Mouse (Mus musculus) neural tube, embryonic 13.5 days (tissue): ENCODE results near the gene Emsy. TPM values are rescaled to one million over a fixed set of nuclear protein-coding genes. Genes with fewer than 3 reads are reported as not detected.

ENCODE experiments used
- ATAC-seq: fragments of 200-750 bp; cut with Nextera tagmentation; 2 replicates; pipeline ENCODE4 v1.8.0; 2017; ENCODE audit warnings: low read depth, mild to moderate bottlenecking, moderate TSS enrichment, moderate library complexity
- H3K27ac ChIP-seq: fragments of 300-500 bp; sonication (generic); replicated peaks from 2 replicates; pipeline ENCODE4 v1.5.1; 2015; ENCODE audit warnings: moderate library complexity, mild to moderate bottlenecking, inconsistent platforms
- H3K27me3 ChIP-seq: fragments of 300-500 bp; sonication (generic); 2 replicates; pipeline ENCODE4 v1.6.1; 2015; ENCODE audit warnings: mild to moderate bottlenecking, inconsistent platforms
- H3K36me3 ChIP-seq: fragments of 300-500 bp; sonication (generic); 2 replicates; pipeline ENCODE4 v1.6.1; 2015; ENCODE audit warnings: mild to moderate bottlenecking, inconsistent platforms
- H3K4me1 ChIP-seq: fragments of 300-500 bp; sonication (generic); replicated peaks from 2 replicates; pipeline ENCODE4 v1.6.1; 2015; ENCODE audit warnings: inconsistent platforms
- H3K4me2 ChIP-seq: fragments of 300-500 bp; sonication (generic); 2 replicates; pipeline ENCODE4 v1.6.1; 2015; ENCODE audit warnings: inconsistent platforms, mild to moderate bottlenecking, moderate library complexity
- H3K4me3 ChIP-seq: fragments of 300-500 bp; sonication (generic); 2 replicates; pipeline ENCODE4 v1.5.1; 2015; ENCODE audit warnings: mild to moderate bottlenecking, inconsistent platforms
- H3K9ac ChIP-seq: fragments of 300-500 bp; sonication (generic); 2 replicates; pipeline ENCODE4 v1.6.1; 2015; ENCODE audit warnings: moderate library complexity, mild to moderate bottlenecking, inconsistent platforms
- H3K9me3 ChIP-seq: fragments of 300-500 bp; sonication (generic); 2 replicates; pipeline ENCODE4 v1.6.1; 2016; ENCODE audit warnings: inconsistent platforms
- WGBS: fragments of 180-500 bp; shearing (Covaris S2); methylation state at CpG from one replicate; pipeline ENCODE4 v1.1.7; 2015; 5-methylcytosine and 5-hydroxymethylcytosine counted together
- polyA plus RNA-seq: library from polyadenylated mRNA; unstranded; fragments of >200 nt; fragmentation: Nextera tagmentation; extraction: Ambion mirVana; gene quantifications from 2 replicates; pipeline ENCODE4 v1.2.1, GENCODE M21; 2015

The Emsy gene
- polyA plus RNA-seq, 1 experiment from 2014 or later = 35.1 TPM

GRCm38 (mm10) chr7:98665166-98665565 is 8.6 kb upstream of the Emsy start:
- Histone ChIP-seq H3K4me2 (no peak overlapping the region), H3K36me3 (no peaks in the 10 kb centered on the region), H3K9me3 (no peaks in the 10 kb centered on the region), H3K27me3 (no peaks in the 10 kb centered on the region), H3K27ac (no peak overlapping the region), H3K9ac (no peak overlapping the region), H3K4me1 (no peaks in the 10 kb centered on the region), H3K4me3 (no peak overlapping the region)
- WGBS = 65% methylated on average over 5 of the region's 5 CpGs
- ATAC-seq = no peak

- Histone ChIP-seq H3K4me3 (peak overlapping the region; percentile 93), H3K27me3 (no peaks in the 10 kb centered on the region), H3K4me1 (peaks cover 44% of the 10 kb centered on the region), H3K36me3 (peaks cover 21% of the 10 kb centered on the region), H3K9me3 (no peaks in the 10 kb centered on the region), H3K9ac (peak overlapping the region; percentile 89), H3K4me2 (peak overlapping the region; percentile 79), H3K27ac (peak overlapping the region; percentile 96)
- WGBS = under 1% methylated on average over 72 of the region's 74 CpGs
- ATAC-seq = peak; percentile 82
Observed at GRCm38 (mm10) chr7:98655681-98656530, 677 bp downstream of the Emsy start.

- H3K4me1 ChIP-seq = peaks cover 26% of the 10 kb centered on the region
- H3K27me3 ChIP-seq = no peaks in the 10 kb centered on the region
- H3K9ac ChIP-seq = no peak overlapping the region
- H3K36me3 ChIP-seq = peaks cover 42% of the 10 kb centered on the region
- H3K9me3 ChIP-seq = no peaks in the 10 kb centered on the region
- 91% methylated on average over 2 of the region's 2 CpGs for WGBS
- ATAC-seq = no peak
- H3K27ac ChIP-seq = no peak overlapping the region
- no peak overlapping the region for H3K4me3 ChIP-seq
- H3K4me2 ChIP-seq = no peak overlapping the region
Observed at GRCm38 (mm10) chr7:98651651-98652050, 4.9 kb downstream of the Emsy start.

GRCm38 (mm10) chr7:98644238-98644637 is 12.3 kb downstream of the Emsy start:
- peaks cover 50% of the 10 kb centered on the region for H3K36me3 ChIP-seq
- H3K9ac ChIP-seq = no peak overlapping the region
- no peaks in the 10 kb centered on the region for H3K27me3 ChIP-seq
- no peak for ATAC-seq
- H3K4me3 ChIP-seq = no peak overlapping the region
- H3K4me1 ChIP-seq = no peaks in the 10 kb centered on the region
- H3K9me3 ChIP-seq = no peaks in the 10 kb centered on the region
- 22% methylated on average over 1 of the region's 1 CpGs for WGBS
- no peak overlapping the region for H3K27ac ChIP-seq
- H3K4me2 ChIP-seq = no peak overlapping the region

GRCm38 (mm10) chr7:98636607-98637006 is 20.0 kb downstream of the Emsy start:
- no peaks in the 10 kb centered on the region for H3K27me3 ChIP-seq
- H3K36me3 ChIP-seq = peaks cover 56% of the 10 kb centered on the region
- H3K4me3 ChIP-seq = no peak overlapping the region
- no peaks in the 10 kb centered on the region for H3K4me1 ChIP-seq
- H3K9ac ChIP-seq = no peak overlapping the region
- H3K27ac ChIP-seq = no peak overlapping the region
- H3K4me2 ChIP-seq = no peak overlapping the region
- no peak for ATAC-seq
- H3K9me3 ChIP-seq = no peaks in the 10 kb centered on the region
- 93% methylated on average over 2 of the region's 2 CpGs for WGBS

- 78% methylated on average over 3 of the region's 3 CpGs for WGBS
- H3K9ac ChIP-seq = no peak overlapping the region
- no peak overlapping the region for H3K4me3 ChIP-seq
- no peak for ATAC-seq
- no peak overlapping the region for H3K4me2 ChIP-seq
- no peak overlapping the region for H3K27ac ChIP-seq
- H3K27me3 ChIP-seq = no peaks in the 10 kb centered on the region
- H3K9me3 ChIP-seq = no peaks in the 10 kb centered on the region
- no peaks in the 10 kb centered on the region for H3K4me1 ChIP-seq
- peaks cover 45% of the 10 kb centered on the region for H3K36me3 ChIP-seq
Observed at GRCm38 (mm10) chr7:98633032-98633431, 23.6 kb downstream of the Emsy start.

- peaks cover 36% of the 10 kb centered on the region for H3K36me3 ChIP-seq
- no peaks in the 10 kb centered on the region for H3K27me3 ChIP-seq
- ATAC-seq = no peak
- H3K4me1 ChIP-seq = no peaks in the 10 kb centered on the region
- H3K27ac ChIP-seq = no peak overlapping the region
- H3K9me3 ChIP-seq = no peaks in the 10 kb centered on the region
- H3K4me3 ChIP-seq = no peak overlapping the region
- no peak overlapping the region for H3K9ac ChIP-seq
- WGBS = 94% methylated on average over 7 of the region's 7 CpGs
- no peak overlapping the region for H3K4me2 ChIP-seq
Observed at GRCm38 (mm10) chr7:98629947-98630346, 26.6 kb downstream of the Emsy start.

GRCm38 (mm10) chr7:98617739-98618138 is 38.8 kb downstream of the Emsy start:
- Histone ChIP-seq H3K27me3 (no peaks in the 10 kb centered on the region), H3K4me2 (no peak overlapping the region), H3K4me1 (no peaks in the 10 kb centered on the region), H3K9me3 (no peaks in the 10 kb centered on the region), H3K4me3 (no peak overlapping the region), H3K9ac (no peak overlapping the region), H3K36me3 (peaks cover 47% of the 10 kb centered on the region), H3K27ac (no peak overlapping the region)
- ATAC-seq = no peak
- WGBS = 93% methylated on average over 2 of the region's 2 CpGs

GRCm38 (mm10) chr7:98612936-98613335 is 43.6 kb downstream of the Emsy start:
- 56% methylated on average over 1 of the region's 1 CpGs for WGBS
- Histone ChIP-seq H3K36me3 (peaks cover 43% of the 10 kb centered on the region), H3K9ac (no peak overlapping the region), H3K27me3 (no peaks in the 10 kb centered on the region), H3K4me1 (no peaks in the 10 kb centered on the region), H3K27ac (no peak overlapping the region), H3K4me3 (no peak overlapping the region), H3K4me2 (no peak overlapping the region), H3K9me3 (no peaks in the 10 kb centered on the region)
- no peak for ATAC-seq

GRCm38 (mm10) chr7:98608520-98608919 is 48.1 kb downstream of the Emsy start:
- Histone ChIP-seq H3K36me3 (peaks cover 20% of the 10 kb centered on the region), H3K9me3 (no peaks in the 10 kb centered on the region), H3K4me1 (no peaks in the 10 kb centered on the region), H3K4me3 (no peak overlapping the region), H3K9ac (no peak overlapping the region), H3K4me2 (no peak overlapping the region), H3K27ac (no peak overlapping the region), H3K27me3 (no peaks in the 10 kb centered on the region)
- ATAC-seq = no peak

GRCm38 (mm10) chr7:98607158-98607557 is 49.4 kb downstream of the Emsy start:
- 90% methylated on average over 4 of the region's 4 CpGs for WGBS
- no peak for ATAC-seq
- H3K9ac ChIP-seq = no peak overlapping the region
- H3K9me3 ChIP-seq = no peaks in the 10 kb centered on the region
- no peak overlapping the region for H3K4me2 ChIP-seq
- H3K27me3 ChIP-seq = no peaks in the 10 kb centered on the region
- H3K4me1 ChIP-seq = no peaks in the 10 kb centered on the region
- peaks cover 20% of the 10 kb centered on the region for H3K36me3 ChIP-seq
- H3K27ac ChIP-seq = no peak overlapping the region
- no peak overlapping the region for H3K4me3 ChIP-seq

- ATAC-seq = no peak
- no peaks in the 10 kb centered on the region for H3K9me3 ChIP-seq
- no peak overlapping the region for H3K4me3 ChIP-seq
- H3K27ac ChIP-seq = no peak overlapping the region
- no peak overlapping the region for H3K4me2 ChIP-seq
- H3K9ac ChIP-seq = no peak overlapping the region
- 87% methylated on average over 4 of the region's 4 CpGs for WGBS
- H3K36me3 ChIP-seq = peaks cover 25% of the 10 kb centered on the region
- H3K27me3 ChIP-seq = no peaks in the 10 kb centered on the region
- H3K4me1 ChIP-seq = no peaks in the 10 kb centered on the region
Observed at GRCm38 (mm10) chr7:98601715-98602114, 54.9 kb downstream of the Emsy start.

- WGBS = 41% methylated on average over 8 of the region's 8 CpGs
- Histone ChIP-seq H3K9me3 (no peaks in the 10 kb centered on the region), H3K4me3 (no peak overlapping the region), H3K27me3 (no peaks in the 10 kb centered on the region), H3K36me3 (peaks cover 57% of the 10 kb centered on the region), H3K27ac (no peak overlapping the region), H3K4me1 (no peaks in the 10 kb centered on the region), H3K4me2 (no peak overlapping the region), H3K9ac (no peak overlapping the region)
- no peak for ATAC-seq
Observed at GRCm38 (mm10) chr7:98597402-98597801, 59.2 kb downstream of the Emsy start.
